Mouse (Mus musculus) lung, postnatal 10 days (tissue): ENCODE results near the gene Slc22a12.

Experiments
- DNase-seq: peaks from one replicate; pipeline ENCODE4 v3.0.0; 2021

Gene Slc22a12

DNA sequence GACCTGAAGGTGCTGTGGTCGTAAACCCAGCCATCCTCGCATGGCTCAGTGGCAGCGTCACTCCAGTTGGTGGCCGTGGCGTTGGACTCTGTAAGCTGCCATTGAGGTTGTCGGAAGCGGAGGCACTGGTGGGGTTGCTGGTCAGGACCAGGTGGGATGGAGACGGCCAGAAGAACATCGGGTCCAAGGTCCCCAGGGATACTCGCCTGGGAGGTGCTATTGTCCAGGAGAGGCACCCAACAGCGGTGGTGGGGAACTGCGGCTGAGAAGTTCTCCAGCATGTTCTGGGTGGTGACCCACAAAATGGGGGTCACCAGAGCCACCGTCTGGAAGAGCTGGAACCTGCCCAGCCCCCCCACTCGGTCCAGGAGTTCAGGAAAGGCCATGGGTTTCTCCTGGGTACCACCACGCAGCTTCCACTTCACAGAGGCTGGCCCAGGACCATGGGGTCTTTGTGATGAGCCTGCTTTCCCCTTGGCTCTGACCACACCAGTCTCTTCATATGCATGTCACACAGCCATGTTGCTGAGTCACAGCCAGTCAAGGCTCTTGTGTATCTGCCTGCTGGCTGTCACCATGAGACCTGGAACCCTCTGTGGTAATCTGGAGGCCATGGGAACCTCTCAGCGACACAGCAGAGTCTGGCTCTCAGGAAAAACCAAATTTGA, at the start of gene Slc22a12:
Gene Slc22a12, minus strand, starts transcription at position 666 of the 668 bp plus-strand sequence.
- DNase-seq = no peak

DNA sequence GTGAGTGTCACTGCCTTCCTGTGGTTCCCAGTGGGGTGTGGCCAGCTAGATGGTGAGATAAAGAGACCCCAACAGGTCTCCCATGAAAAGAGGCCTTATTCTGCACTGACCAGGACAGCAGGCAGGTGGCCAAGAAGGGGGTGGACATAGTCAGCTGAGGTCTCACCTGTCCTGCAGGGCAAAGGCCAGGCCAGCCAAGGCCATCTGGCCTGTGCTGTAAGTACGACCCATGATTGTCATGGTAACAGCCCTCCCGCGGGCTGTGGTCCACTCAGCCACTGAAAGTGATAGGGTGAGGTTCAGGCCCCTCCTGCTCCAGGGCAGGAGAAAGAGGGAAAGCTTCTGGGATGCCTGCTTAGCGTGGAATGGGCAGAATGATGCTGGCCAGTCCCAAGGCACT, 29.2 kb upstream of the Slc22a12 start:
- DNase-seq = no peak

DNA sequence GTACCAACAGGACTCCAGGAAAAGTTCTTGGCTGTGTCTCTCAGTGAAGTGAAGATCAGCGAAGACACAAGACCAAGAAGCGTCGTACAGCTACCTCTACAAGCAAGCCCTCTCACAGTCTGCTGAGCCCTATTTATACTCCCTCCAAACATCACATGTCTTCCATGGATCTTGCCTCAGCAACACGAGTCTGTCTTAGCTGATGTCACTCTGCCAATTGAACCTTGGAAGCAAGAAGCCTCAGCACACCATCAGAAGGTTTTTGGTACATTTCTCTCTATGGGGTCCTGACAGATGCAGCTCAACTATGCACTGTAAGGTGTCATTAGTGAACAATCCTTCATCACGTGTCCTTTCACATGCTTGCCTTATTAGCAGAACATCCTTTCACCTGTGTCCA, 28.6 kb upstream of the Slc22a12 start:
- no peak for DNase-seq

DNA sequence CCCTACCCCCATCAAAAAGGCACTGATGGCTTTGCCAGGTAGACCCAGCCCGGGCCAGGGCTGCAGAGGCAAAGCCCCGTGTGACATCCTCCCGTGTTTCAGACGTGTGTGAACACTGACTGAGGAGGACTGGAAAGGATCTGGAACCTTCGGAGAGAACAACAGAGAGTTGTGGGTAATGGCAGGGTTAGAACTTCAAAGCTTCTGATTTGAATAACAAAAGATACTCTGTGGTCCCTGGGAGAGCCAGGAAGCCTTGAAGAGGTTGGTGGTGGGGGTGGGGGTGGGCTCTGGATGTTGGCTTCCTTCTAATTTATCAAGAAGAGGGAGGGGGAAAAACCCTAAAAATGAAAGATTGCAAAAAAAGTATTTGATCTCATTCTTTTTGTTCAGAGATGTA, 26.7 kb upstream of the Slc22a12 start:
- DNase-seq = no peak

DNA sequence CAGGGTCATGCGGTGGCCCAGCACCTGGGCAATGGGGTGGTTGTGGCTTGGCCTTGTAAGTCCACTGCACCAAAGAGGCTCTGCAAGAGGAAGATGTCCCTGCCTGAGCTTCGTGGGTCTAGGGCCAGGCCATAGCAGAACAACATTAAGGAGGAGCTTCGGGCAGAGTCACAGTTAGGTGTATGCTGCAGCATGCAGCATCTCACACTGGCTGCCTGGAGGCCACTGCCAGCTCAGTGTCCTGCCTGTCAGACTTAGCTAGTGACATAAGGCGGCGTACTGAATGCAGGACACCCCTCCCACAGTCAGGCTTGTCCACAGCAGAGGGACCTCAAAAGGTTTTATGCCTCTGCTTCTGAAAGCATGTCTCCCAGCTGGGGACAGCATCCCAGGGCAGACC, 26.2 kb upstream of the Slc22a12 start:
- no peak for DNase-seq

DNA sequence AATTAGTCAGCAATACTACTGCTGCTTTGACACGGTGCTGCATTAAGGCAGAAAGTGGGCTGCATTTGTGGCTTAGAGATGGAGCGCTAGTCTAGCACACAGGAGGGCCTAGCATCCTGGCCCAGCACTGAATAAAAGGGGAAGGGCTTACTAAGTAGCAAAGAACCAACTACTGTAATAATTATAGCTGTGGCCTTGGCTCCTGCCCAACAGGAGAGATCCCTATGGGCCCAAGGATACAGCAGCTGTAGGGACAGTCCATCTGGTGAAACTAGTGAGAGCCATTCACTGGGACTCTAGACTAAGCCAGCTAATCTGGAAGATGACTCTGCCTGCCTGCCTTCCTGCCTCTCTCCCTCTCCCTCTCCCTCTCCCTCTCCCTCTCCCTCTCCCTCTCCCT, 23.6 kb upstream of the Slc22a12 start:
- no peak for DNase-seq

DNA sequence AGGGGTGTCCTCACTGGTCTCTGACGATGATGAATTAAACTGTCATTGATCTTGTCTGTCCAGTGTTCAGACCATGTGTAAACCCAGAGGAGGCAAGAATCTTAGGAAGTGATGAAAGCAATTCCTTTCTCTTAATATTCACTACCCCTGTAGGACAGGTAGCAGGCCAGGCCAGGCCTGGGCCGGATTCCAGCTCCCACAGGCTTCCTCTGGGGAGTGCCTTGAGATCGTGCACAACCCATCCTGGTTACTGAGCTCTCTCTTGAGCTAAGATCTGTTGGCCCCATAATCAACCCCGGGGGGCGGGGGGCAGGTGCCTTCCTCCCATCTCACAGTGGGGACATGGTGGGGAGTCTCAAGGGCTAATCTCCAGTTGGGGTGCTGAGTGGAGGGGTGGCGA, 22.3 kb upstream of the Slc22a12 start:
- DNase-seq = no peak

DNA sequence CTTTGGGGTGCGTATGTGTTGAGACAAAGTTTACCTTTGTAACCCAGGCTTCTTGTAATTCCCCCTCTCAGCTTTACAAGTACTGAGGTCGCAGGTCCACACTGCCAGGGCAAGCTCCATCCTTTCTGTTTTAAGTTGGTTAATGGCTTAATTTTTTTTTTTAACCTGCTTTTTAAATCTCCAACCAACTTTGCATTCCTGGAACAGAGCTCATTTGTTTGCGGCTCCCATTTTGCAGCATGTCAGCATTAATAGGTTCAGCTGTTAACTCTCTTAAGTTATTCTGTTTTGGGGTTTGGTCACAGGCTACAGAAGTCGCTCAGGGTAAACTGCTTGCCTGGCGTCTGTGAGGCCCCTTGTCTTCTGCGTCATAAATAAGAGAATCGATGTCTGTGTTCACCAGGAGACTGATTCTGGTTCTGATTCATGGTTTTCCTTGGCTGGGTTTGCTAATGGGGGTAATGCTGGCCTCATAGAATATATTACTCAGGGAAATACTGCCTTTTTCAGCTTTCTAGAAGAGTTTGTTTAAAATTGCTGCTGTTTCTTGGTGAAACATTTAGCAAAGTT, 17.5 kb upstream of the Slc22a12 start:
- no peak for DNase-seq

DNA sequence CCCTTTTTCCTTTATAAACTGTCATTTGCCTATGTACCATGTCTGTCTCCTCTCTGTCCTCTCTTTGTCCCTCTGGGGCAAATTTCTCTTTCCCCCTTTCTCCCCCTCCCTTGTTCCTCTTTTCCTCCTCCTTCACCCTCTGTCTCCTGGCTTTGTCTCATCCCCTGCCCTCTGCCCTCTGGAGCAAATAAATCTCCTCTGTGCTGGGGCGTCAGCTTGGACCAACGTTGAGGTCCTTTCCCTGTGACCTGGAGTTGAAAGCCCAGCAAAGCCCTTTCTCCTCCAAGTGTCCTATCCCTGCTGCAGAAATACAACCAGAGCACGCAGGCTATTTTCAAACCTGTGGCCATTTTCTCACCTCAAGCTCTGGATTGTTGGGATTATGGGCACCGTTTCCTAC, 16.7 kb upstream of the Slc22a12 start:
- DNase-seq = no peak

DNA sequence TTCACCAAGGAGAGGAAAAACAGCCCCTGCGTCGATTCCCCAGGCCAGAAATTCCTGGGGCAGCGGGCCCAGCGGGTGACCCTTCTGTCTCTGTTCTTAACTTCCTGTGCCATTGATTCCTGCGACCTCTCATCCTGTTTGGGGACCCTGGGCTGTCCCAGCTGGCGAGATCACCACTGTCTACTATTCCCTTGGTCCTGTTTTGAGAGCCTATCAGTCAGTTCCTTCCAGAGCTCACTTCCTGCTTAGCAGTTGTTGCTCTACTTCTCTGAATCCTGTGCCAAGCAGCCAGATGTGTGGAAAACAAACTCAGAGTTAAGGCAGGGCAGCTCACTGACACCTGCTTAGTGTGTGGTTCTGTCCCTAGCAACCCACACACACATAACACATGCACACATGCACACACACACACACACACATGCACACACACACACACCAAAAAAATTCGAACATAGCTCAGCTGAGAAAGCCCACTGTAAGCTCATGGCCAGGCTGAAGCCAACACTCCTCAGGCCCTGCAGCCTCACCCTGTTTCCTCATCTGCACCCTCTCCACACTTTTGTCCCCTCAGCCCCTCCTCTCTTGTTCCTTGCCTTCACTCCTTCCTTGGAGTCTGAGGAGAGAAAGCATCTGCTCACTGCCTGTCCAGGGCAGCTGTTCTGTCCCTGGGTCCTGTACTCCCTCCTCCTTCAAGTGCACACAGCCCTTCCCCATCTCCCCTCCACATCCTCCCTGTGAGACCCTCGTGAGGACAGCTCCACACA, 11.2 kb upstream of the Slc22a12 start:
- DNase-seq = peak; percentile 62

DNA sequence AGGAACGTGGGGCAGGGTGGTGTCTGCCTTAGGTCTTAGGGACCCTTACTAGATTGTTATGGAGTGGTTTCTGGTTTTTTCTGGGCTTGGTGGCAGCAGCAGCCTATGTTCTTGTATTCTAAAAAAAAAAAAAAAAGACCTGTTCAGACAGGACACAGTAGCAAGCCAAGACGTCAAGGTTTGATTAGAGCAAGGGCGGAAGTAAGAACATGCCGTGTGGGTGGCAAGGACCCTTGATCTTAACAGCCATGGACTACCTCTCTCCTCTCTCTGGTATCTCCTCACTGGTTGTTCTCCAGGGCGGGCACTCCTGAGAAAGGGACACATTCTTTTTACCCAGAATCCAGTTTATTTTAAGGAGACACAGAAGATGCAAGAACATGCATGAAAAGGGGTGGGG, 10.3 kb upstream of the Slc22a12 start:
- no peak for DNase-seq

DNA sequence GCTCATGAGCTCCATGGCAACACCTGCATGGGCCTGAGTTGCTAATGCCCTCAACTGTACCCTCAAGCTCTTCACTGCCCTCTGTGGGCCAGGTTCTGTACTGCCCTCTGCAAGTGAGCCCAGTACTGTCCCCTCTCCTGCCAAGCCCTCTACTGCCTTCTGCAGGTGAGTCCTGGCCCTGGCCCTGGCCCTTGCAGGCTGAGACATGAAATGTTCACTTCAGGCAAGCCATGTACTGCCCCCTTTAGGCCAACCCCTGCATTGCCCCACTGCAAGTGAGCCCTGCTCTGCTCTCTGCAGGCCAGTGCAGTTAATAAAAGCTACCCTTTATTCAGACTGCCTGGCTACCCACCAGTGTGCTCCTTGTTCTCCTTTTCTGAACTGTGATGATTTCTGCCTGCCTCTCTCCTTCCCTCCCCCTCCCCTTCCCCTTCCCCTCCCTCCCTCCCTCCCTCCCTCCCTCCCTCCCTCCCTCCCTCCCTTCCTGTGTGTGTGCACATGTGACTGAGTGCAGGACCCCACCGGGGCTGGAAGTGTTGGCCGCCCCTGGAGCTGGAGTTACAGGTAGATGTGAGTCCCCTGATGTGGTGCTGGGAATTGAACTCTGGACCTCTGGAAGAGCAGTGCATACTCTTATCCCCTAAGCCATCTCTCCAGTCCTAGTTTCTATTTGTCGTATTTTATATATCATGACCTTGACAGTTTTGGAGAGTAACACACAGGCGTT, 9.6 kb upstream of the Slc22a12 start:
- peak; percentile 59 for DNase-seq

DNA sequence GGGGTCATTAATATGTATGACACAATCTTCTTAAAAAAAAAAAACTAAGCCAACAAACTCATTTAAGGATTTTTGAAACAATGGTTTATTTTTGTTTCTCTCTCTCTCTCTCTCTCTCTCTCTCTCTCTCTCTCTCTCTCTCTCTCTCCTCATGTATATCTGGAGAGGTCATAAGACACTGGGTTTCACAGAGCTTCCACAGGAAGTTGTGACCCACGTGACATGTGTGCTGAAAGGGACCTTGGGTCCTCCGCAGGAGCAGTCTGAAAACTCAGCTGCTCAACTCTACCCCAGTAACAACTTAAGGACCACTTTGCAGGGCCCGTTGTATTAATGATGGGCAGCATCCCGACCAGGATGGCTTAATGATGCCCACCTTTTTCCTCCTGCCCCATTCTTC, 8.4 kb upstream of the Slc22a12 start:
- no peak for DNase-seq

DNA sequence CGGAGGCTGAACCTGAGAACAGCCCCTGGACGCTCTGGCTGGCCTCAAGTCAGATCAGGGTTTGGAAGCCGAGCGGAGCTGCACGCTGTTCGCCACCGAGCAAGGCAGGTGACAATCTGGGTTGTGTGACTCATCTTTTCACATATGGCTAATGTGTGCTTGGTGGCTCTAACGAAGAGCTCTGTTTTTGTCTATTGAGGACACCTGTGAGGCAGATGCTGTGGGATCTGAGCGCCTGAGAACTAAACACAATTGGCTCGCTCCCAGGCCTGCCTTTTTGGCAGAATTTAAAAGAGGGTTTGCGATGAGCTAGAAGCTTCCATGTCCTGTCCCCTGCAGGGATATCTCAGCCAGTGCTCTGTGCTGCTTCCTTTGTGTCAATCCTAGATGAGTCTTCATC, 6.7 kb upstream of the Slc22a12 start:
- DNase-seq = no peak

DNA sequence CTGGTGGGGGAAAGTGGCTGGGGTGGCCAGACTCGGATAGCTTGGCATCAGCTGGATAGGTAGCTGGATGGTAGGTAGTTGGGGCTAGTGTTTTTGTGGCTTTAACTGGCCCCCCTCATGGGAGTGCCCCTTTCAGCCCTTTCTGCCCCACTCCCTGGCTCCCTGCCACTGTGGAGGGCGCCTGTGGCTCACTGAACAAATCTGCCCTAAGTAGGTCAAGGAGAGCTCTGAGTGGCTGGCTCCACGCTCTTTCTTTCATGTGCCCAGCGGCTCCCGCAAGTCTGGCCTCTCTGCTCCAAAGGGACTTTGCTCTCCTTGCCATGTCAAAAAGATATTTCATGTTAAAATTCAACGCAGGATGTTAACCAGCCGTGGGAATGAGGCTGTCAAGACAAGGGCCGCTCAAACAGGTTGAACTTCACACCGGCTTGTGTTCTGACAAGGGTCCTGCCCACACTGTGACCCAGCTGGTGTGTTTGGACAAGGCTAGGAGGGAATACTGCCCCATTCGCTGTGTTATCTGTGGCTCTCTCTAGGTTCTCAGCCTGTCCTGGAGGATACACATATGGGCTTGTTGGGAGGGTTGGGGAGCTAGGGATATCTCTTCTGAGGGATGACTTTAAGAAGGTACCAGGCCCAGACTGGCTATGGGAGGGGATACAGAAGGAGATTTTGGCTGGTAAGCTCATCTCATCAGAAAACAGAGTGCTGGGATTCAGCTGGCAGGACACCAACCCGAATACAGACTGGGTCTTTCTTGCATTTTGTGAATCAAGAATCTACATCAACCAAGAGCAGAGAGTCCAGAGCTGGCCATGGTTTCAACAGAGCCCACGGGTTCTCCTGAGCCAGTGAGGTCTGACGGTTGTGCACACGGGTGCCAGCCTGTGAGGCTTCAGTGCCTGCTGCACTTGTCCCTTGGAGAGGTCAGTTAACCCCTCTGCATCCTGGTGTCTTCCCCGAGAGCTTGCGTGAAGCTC, 5.9 kb upstream of the Slc22a12 start:
- peak; percentile 52 for DNase-seq

DNA sequence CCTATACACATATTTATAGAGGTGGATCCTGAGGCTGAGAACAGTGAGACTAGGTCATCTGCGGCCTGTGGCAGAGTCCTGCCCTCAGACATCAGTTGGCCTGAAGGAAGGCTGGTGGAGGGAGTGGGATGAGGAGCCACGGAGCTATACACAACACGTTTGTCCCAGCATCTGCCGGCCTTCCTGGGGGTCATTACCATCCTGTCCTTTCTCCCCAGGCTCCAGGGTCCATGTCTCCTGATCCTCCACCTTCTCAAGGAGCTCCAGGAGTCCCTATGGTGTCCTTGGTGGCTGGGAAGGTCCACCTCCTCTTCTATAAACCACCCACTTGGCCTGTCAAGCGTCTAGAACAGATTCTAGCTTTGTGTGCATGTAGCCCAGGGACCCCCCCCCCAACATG, 5.0 kb upstream of the Slc22a12 start:
- no peak for DNase-seq

DNA sequence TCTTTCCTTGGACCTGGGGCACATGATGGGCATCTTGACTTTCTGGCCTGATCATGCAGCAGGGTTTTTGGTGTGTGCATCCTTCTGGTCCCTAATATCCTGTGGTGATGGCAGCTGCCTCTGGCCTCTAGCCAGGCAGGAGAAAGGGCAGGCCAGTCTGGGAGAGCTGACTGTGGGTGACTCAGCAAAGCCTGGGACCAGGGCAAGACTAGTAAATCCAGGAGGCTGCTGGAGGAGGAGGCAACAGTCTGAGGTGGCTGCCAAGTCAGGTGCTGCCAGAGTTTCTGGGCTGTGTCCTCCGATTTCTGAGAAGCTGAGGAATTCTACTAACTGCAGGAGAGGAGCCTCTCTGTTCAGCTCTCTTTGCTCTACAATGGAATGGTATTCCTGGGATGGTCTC, 3.3 kb upstream of the Slc22a12 start:
- peak; percentile 36 for DNase-seq

DNA sequence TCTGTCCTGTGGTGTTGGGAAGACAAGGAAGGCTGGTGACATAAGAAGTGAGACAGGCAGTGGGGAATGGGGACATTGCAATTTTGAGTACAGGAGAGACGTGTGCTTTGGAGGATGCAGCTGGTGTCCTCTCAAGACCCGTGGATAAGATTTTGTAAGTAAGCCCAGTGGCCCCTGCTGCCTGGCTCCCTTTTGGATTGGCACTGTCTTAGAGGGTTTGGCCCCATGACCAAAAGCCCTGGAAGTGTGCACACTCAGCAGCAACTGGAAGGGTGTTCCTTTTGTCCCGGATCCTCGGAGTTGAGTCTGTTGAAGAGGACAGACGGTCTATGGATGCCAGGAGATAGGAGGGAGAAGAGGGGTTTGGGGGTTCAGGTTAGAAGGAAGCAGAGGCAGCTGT, 2.6 kb upstream of the Slc22a12 start:
- DNase-seq = no peak

DNA sequence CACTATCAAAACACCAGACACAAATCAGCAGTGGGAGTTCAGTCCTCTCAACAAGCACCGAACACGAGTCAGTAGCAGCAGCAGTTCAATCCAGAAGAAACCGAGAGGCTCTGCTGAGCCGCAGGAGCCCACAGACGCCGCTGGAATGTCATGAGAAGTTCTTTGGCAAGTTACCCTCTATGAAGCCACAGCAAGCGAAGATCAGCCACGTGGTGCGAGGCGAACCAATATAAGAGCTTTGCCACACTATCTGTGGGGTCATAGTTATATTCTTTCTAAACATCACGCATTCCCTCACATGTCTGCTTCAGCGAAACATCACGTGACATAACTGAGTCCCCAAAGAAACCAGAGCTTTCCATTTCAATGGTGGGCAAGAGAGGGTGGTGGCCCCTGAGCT, 1.9 kb upstream of the Slc22a12 start:
- DNase-seq = no peak

DNA sequence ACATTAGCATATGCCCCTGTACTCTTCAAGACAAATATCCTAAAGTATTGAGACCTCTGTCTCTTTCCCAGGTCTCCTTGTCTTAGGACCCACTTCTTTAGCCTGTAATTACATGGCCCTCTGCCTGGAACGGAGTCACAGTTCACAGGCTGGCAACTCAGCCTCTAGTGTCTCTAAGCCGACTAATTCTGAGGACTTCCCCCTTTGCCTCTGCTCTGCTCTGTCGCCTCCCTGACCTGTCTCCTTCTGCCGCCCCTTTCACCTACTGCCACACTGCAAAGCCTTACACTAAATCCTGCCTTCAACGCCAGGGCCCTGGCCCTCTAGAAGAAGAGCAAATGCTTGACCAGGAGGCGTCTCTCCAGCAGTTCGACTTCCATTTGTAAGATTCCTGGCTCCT, 686 bp upstream of the Slc22a12 start:
- DNase-seq = no peak

DNA sequence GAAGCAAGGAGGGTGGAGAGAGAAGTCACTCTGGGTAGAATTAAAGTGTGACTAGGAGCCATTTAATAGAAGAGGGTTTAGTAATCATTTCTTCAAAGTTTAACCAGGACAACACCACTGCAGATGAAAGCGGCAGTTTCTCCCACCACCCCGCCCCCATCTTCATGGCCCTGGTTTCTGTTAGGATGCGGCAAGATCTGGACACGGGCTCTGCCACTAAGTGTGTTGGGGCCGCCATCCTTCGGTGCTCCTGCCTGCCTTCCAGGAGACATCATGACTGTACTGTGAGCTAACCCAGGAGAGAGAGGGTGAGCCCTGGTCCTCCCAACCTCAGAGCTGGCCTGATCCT, 177 bp upstream of the Slc22a12 start:
- no peak for DNase-seq

DNA sequence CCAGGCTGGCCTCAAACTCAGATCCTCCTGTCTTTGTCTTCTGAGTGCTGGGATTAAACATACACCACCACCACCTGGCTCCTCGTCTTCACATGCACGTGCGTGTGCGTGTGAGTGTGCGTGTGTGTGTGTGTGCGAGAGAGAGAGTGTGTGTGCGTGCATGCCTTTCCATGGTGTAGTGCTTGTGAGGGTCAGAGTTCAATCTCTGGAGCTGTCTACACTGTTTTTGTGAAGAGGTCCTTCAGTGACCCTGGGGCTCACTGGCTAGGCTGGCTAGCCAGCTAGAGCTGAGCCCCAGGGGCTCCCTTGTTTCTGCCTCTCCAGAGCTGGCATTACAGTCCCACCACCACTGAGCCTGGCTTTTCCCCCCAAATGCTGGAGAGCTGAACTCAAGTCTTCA, 1.3 kb downstream of the Slc22a12 start:
- no peak for DNase-seq

DNA sequence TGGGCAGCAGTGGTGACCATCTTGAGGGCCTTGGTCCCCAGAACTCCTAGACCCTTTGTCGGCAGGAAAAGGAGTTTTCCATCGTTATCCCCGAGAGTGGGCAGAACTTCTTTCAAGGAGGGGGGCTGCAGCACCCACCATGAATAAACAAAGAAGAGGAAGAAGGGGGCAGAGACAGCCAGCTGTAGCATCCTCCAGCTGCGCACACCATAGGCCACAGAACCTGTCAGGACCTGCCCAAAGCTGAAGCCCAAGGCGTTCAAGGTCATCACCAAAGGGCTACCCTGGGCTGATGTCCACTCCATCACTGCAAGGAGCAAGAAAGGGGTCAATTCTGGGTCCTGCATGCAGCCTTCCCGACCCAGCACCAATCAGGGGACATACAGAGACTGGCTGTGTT, 2.6 kb downstream of the Slc22a12 start:
- DNase-seq = no peak
